In the genomic region with DNA sequence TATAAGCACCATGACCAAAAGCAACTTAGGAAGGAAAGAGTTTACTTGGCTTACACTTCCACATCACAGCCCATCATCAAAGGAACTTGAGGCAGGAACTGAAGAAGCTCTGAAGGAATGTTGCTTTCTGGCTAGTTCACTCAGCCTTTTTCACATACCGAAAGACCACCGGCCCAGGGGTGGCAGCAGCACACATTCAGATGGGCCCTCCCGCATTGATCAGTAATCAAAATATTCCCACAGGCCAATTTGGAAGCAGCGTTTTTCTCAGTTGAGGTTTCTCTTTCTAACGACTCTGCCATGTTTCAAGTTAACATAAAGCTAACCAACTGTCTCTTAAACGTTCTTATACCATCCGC, we compare ENCODE assay signal across 8 mouse cellular contexts. TPM values are rescaled to one million over a fixed set of nuclear protein-coding genes. Genes with fewer than 3 reads are reported as not detected.
DNase-seq lines count a peak whose midpoint lies in the region; ATAC-seq and TF ChIP-seq lines count a peak whose summit lies in the region.

No protein-coding gene starts in this region.

- WGBS in heart, embryonic 14.5 days: under 1% methylated on average over 7 of the region's 7 CpGs
- under 1% methylated on average over 7 of the region's 7 CpGs for WGBS in bone marrow, adult 2 months
- under 1% methylated on average over 7 of the region's 7 CpGs for WGBS in hindbrain, embryonic 12.5 days

- peaks cover 48% of the 10 kb centered on the region for H3K79me2 ChIP-seq in C2C12 (ENCODE audit: control insufficient read depth, insufficient read depth)

- ATAC-seq in heart, embryonic 14.5 days (ENCODE audit: insufficient number of reproducible peaks, insufficient read depth, low FRiP score, low read depth): no peak
- peak; percentile 79 for ATAC-seq in hindbrain, embryonic 12.5 days (ENCODE audit: low FRiP score)
- peak; percentile 34 for ATAC-seq in megakaryocyte, adult 5-6 weeks (ENCODE audit: poor library complexity, severe bottlenecking)
- ATAC-seq in inflammation-experienced regulatory T-cells, adult 6 months: no peak

- peaks cover 2 to 6% of the 10 kb centered on the region in 2 experiments; a peak in 2 of 4 replicates for H3K4me1 ChIP-seq in heart, embryonic 14.5 days (ENCODE audit: control insufficient read depth in 2 of 2, insufficient read depth in 2 of 2, low read length in 2 of 2)
- H3K4me1 ChIP-seq in bone marrow, adult 2 months (ENCODE audit: control insufficient read depth, insufficient read depth, low read length): no peaks in the 10 kb centered on the region; the same call in 1 of the 2 replicates
- 0 out of 2 replicates have a peak, but pooled peaks cover 4% of the 10 kb centered on the region for H3K4me1 ChIP-seq in hindbrain, embryonic 12.5 days

- peak overlapping the region; percentile 34 to 48 for H3K27ac ChIP-seq in heart, embryonic 14.5 days (replicated peaks in 1 of 2; ENCODE audit: control insufficient read depth in 1 of 2, insufficient read depth in 1 of 2, low read depth in 2 of 2, low read length in 2 of 2)
- no peak overlapping the region for H3K27ac ChIP-seq in bone marrow, adult 2 months (ENCODE audit: control insufficient read depth, insufficient read depth, low read depth, low read length, poor library complexity)
- no peak overlapping the region; the same call in 1 of the 2 replicates for H3K27ac ChIP-seq in hindbrain, embryonic 12.5 days

- peaks cover 23% of the 10 kb centered on the region for H3K79me3 ChIP-seq in C2C12 (ENCODE audit: low read depth)

- peaks cover 23% of the 10 kb centered on the region for H3K36me3 ChIP-seq in heart, embryonic 14.5 days (ENCODE audit: control insufficient read depth, insufficient read depth, low read length)
- peaks cover 15% of the 10 kb centered on the region for H3K36me3 ChIP-seq in C2C12 (ENCODE audit: control insufficient read depth, insufficient read depth)
- H3K36me3 ChIP-seq in hindbrain, embryonic 12.5 days: 0 out of 2 replicates have a peak, but pooled peaks cover 3% of the 10 kb centered on the region

- no peak for TF ChIP-seq POLR2A in bone marrow, adult 2 months (IDR thresholded peaks at IDR 0.05; ENCODE audit: borderline replicate concordance, control insufficient read depth, low read depth, low read length)

- H3K4me2 ChIP-seq in heart, embryonic 14.5 days (ENCODE audit: low read length): peak overlapping the region; percentile 63
- H3K4me2 ChIP-seq in hindbrain, embryonic 12.5 days (replicated peaks): peak overlapping the region; percentile 75

- TF ChIP-seq CTCF in C2C12 (IDR thresholded peaks at IDR 0.05; ENCODE audit: control insufficient read depth, insufficient read depth, insufficient read length): no peak
- no peak for TF ChIP-seq CTCF in bone marrow, adult 2 months (IDR thresholded peaks at IDR 0.05; ENCODE audit: control insufficient read depth, insufficient read depth, low read length)

- H3K9me3 ChIP-seq in heart, embryonic 14.5 days (ENCODE audit: control insufficient read depth, low read length): no peaks in the 10 kb centered on the region
- no peaks in the 10 kb centered on the region for H3K9me3 ChIP-seq in hindbrain, embryonic 12.5 days (replicated peaks)

- peak overlapping the region; percentile 92 for H3K9ac ChIP-seq in heart, embryonic 14.5 days (ENCODE audit: low read length)
- peak overlapping the region; percentile 4; the same call in 1 of the 2 replicates for H3K9ac ChIP-seq in hindbrain, embryonic 12.5 days

- DNase-seq in heart, adult 11 months: no peak
- DNase-seq in natural killer cell, adult 2 months (ENCODE audit: low spot score in 2 of 2): no peak

- no peaks in the 10 kb centered on the region for H3K27me3 ChIP-seq in heart, embryonic 14.5 days (ENCODE audit: control insufficient read depth, insufficient read depth, low read length)
- no peaks in the 10 kb centered on the region for H3K27me3 ChIP-seq in C2C12 (ENCODE audit: control insufficient read depth, insufficient read depth, insufficient read length)
- no peaks in the 10 kb centered on the region for H3K27me3 ChIP-seq in hindbrain, embryonic 12.5 days

- peak overlapping the region; percentile 21 for H3ac ChIP-seq in C2C12 (ENCODE audit: control insufficient read depth, insufficient read length, low read depth)

- H3K4me3 ChIP-seq in heart, embryonic 14.5 days (ENCODE audit: control insufficient read depth in 1 of 2, insufficient read depth in 1 of 2, low read depth in 1 of 2, low read length in 2 of 2): peak overlapping the region; percentile 79 to 87
- peak overlapping the region; percentile 79 for H3K4me3 ChIP-seq in C2C12 (ENCODE audit: insufficient read depth, poor library complexity, severe bottlenecking)
- H3K4me3 ChIP-seq in bone marrow, adult 2 months (replicated peaks; ENCODE audit: control insufficient read depth, low read depth, low read length): peak overlapping the region; percentile 74
- peak overlapping the region; percentile 92 for H3K4me3 ChIP-seq in hindbrain, embryonic 12.5 days

TF ChIP-seq in C2C12, 6 proteins besides CTCF, POLR2A, EP300 and RAD21:
- TF ChIP-seq USF1 (IDR thresholded peaks at IDR 0.05; ENCODE audit: low read depth): no peak
- no peak for TF ChIP-seq MYOD1 (IDR thresholded peaks at IDR 0.05; ENCODE audit: control insufficient read depth, insufficient read length, low read depth)
- TF ChIP-seq MYOG (IDR thresholded peaks at IDR 0.05; ENCODE audit: control insufficient read depth, extremely low read depth, insufficient read length): no peak
- no peak for TF ChIP-seq CEBPB (IDR thresholded peaks at IDR 0.05; ENCODE audit: low read depth)
- no peak for TF ChIP-seq MAX (IDR thresholded peaks at IDR 0.05)
- TF ChIP-seq FOSL1 (IDR thresholded peaks at IDR 0.05; ENCODE audit: insufficient read depth, low read length, poor library complexity, severe bottlenecking): no peak

RNA-seq across cellular contexts. Expression of a gene that starts 0.4 kb away (rescaled TPM):
- polyA plus RNA-seq in heart, embryonic 14.5 days (2014; fragmentation: Nextera tagmentation; extraction: Ambion mirVana): 13.7 and 18.8 TPM in 2 replicates
- 3.1 TPM for polyA plus RNA-seq in C2C12 (2012; fragmentation: generic; extraction: Trizol)
- 8.6 and 16.9 TPM in 2 replicates for polyA plus RNA-seq in bone marrow, adult 2 months (2011; ENCODE audit: insufficient read depth, insufficient read length, low replicate concordance, missing spikeins)
- 22.9 and 27.4 TPM in 2 replicates for polyA plus RNA-seq in hindbrain, embryonic 12.5 days (2016; fragmentation: Nextera tagmentation; extraction: Ambion mirVana)
- total RNA-seq in megakaryocyte, adult 5-6 weeks (2015): 28.8 and 29.3 TPM in 2 replicates
- 41.5 and 56.5 TPM in 2 replicates for total RNA-seq in megakaryocyte, adult 5-6 weeks (2017)
- 10 to 100 TPM; 43.3 to 64.3 (median 51.5) TPM for polyA plus RNA-seq in inflammation-experienced regulatory T-cells, adult 6 months (2017; shearing (Covaris generic))

Comparison
In these comparisons a context has a peak if more than half of its experiments do, and no peak if none do; other contexts are left out.
1. ATAC-seq: peak in hindbrain, embryonic 12.5 days (single experiment) and megakaryocyte, adult 5-6 weeks (single experiment); none in heart, embryonic 14.5 days (single experiment) and inflammation-experienced regulatory T-cells, adult 6 months (single experiment).
2. H3K27ac ChIP-seq: peak in heart, embryonic 14.5 days (2 of 2); none in bone marrow, adult 2 months (single experiment) and hindbrain, embryonic 12.5 days (single experiment).
3. Peak in every context shown above with its lines, with median percentiles within 50 percentile points of each other: H3K4me3 ChIP-seq.